Mouse (Mus musculus) common myeloid progenitor, adult 5-6 weeks (primary cell): ENCODE results near the gene Dbp. TPM values are rescaled to one million over a fixed set of nuclear protein-coding genes. Genes with fewer than 3 reads are reported as not detected.

Source experiments
- ATAC-seq: replicated peaks from 2 replicates; pipeline ENCODE4 v1.8.0; 2016; ENCODE audit warnings: low read depth, mild to moderate bottlenecking, moderate TSS enrichment, inconsistent platforms; ENCODE audit not compliant: poor library complexity, severe bottlenecking
- total RNA-seq: library from RNA; stranded (forward); fragments of 200-1000, 187-1606 nt; gene quantifications from 2 replicates; pipeline ENCODE4 v1.2.3, GENCODE M21; 2017

The Dbp gene
- total RNA-seq, 1 experiment from 2014 or later, result 12.1 TPM

DNA sequence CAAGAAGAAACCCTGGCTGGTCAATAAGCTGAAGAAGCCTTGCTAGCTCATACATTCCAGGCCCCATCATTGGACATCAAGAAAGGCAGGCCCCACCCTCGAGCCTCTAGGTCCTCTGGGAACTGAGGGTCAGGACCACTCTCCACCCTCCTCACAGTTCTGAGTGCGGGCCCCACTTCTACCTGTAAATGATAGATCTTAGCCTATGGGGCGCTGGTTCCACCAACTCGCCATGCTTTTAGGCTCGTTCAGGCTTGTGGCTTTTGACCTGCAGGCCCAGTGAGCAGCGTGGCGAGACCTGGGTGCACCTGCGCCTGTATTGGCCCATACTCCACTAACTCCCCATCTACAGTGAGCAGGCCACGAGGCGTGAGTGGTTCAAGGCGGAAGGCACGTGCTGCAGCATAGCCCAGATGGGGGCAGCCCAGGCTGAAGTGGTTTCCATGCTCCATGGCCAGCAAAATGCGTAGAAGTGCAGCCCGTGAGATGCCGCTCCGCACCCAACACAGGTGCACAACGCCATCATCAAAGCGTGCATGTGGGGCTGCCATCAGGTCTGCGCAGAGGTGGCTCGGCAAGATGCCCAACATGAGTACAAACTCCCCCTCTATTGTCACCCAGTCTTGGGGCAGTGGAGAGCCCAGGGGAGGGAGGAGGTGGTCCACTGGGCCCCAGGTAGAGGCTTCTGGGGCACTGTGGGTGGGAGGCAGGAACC, 5.7 kb downstream of the Dbp start:
- ATAC-seq, result no peak

- no peak for ATAC-seq
These were observed 6.6 kb downstream of the Dbp start for GRCm38 (mm10) chr7:45711316-45712021.

- no peak for ATAC-seq
These were observed 7.3 kb downstream of the Dbp start for GRCm38 (mm10) chr7:45712022-45712757.

GRCm38 (mm10) chr7:45713396-45713795, 8.5 kb downstream of the Dbp start:
- ATAC-seq, result no peak

GRCm38 (mm10) chr7:45713881-45714520, 9.1 kb downstream of the Dbp start:
- ATAC-seq, result no peak

DNA sequence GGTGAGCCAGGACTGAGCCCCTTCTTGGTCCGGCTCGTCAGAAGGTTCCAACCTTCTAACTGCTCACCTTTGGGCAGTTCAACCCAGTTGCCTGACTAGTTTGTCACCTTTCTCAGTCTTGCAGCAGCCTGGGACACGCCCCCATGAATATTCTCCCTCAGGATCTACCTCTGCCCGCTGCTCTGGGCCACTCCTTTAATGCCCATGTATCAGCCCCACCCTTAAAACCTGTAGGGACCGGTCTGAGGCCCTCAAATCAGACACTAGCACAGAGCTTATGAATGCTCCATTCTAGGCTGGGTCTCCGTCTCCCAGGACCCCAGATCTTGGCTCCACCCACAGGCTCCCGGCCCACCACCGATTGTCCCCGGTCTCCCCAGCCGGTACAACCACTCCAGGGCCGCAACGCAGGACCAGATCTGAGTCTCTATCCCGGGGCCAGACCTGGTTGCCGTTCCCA, 9.8 kb downstream of the Dbp start:
- ATAC-seq, result peak; percentile 0; the same call in 1 of the 2 replicates

DNA sequence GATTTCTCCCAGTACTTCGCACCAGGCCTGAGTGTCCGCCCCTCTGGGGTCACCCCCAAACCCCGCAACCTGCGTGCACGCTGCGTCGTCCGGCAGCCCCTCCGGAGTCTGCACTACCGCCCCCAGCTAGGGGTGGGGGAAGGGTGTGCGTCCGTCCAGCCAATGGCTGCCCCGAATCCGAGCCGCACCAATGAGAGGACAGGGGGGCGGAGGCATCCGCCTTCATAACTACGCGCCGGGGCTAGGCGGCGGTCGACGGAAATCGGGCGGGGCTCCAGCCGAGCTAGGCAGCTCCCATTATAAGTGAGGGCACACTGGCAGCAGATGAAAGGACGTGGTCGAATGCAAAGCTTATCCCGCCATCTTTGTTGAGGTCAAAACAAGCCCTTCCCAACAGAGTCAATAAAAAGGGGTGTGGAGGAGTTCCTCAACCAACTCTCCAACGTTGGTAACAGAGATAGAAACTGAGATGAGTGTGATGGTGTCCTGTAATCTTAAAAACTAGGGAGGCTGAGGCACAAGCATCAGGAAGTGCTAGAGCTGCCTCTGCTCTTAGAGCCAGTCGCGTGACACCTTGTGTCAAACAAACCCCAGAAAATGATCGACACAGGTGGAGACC, 10.3 kb downstream of the Dbp start, which contains the start of gene Rpl18:
Gene Rpl18, plus strand, starts transcription at position 368 of the 619 bp plus-strand sequence.
- peak; percentile 74 for ATAC-seq

GRCm38 (mm10) chr7:45715741-45716459, 11.0 kb downstream of the Dbp start:
- peak; percentile 8 for ATAC-seq

GRCm38 (mm10) chr7:45716460-45716857, 11.6 kb downstream of the Dbp start:
- no peak for ATAC-seq

- peak; percentile 26 for ATAC-seq
These were observed 12.3 kb downstream of the Dbp start for GRCm38 (mm10) chr7:45716952-45717917.

GRCm38 (mm10) chr7:45717918-45718297, 13.0 kb downstream of the Dbp start, which contains the start of gene Sphk2:
Gene Sphk2, minus strand, starts transcription at chr7:45718002.
- ATAC-seq, result peak; percentile 63

GRCm38 (mm10) chr7:45718331-45718730, 13.4 kb downstream of the Dbp start:
- ATAC-seq, result no peak

DNA sequence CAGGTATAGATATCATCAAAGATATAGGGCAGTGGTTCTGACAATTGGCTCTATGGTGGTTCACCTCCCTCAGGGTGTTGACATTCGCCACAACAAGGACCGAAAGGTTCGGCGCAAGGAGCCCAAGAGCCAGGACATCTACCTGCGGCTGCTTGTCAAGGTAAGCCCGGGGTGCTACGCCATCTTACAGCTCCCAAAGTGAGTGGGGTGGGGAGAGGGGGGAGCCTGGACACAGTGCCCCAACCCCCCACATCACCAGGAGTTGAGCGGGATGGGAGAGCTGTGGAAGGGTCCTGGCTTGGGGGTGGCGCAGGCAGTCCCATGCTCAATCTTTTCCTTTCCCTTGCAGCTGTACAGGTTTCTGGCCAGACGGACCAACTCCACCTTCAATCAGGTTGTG, 14.3 kb downstream of the Dbp start:
- ATAC-seq, result no peak

GRCm38 (mm10) chr7:45719738-45720412, 15.0 kb downstream of the Dbp start:
- ATAC-seq, result no peak

DNA sequence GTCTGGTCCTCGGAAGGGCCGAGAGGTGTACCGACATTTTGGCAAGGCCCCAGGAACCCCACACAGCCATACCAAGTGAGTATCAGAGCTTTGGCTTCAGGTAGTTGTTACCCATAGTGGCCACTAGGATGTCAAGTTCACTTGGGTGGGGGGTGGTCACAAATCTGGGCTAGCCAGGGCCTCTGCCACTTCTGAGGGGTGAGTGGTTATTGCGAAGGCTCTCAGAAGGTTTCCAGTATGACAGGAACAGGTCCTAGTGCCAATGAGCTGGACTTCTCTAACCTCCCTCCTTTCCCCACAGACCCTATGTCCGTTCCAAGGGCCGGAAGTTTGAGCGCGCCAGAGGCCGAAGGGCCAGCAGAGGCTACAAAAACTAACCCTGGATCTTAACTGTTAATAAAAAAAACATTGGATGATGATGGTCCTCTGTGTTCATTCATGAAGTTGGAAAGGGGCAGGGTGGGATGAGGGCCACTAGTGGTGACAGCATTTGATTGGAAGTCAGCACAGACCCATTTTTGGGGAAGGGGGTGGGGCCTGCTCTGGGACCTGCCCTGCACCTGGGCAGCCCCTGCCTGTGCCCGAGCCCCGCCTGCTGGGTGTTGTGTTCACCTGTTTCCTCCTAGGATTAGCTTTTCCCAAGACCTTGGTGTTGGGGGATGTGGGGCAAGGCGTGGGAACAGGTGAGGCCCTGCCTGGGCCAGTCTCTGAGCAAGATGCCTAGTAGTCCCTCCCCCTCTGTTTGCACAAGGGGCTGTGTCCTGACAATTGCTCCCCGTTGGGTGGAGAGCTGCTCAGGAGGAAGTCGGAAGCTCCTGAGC, 15.7 kb downstream of the Dbp start, which contains the start of gene Fam83e:
Gene Fam83e, plus strand, starts transcription at position 800 of the 821 bp plus-strand sequence.
- no peak for ATAC-seq

DNA sequence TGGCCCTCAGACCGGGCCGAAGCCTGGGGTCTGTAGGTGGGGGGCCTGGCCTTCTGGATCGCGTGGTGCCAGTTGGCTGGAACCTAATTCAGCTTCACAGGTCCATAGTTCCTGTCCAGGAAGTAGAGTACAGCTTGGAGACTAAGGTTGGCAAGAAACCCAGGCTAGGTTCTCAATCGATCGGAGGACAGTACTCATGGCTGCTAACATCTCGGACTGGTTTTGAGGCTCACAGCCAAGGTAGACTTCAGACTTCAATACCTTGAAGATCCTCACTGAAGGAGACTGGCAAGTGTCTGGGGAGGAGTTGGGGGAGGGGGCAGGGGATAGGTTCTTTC, 16.3 kb downstream of the Dbp start:
- no peak for ATAC-seq
